ENCODE assay signal across 23 mouse cellular contexts in genomic region chr7:112192778-112193177, GRCm38 (mm10). TPM values are rescaled to one million over a fixed set of nuclear protein-coding genes. Genes with fewer than 3 reads are reported as not detected.
DNase-seq lines count a peak whose midpoint lies in the region; ATAC-seq and TF ChIP-seq lines count a peak whose summit lies in the region.
"Had no signal": no experiment of that assay in that cellular context is flagged by ENCODE, and none has a peak within 500 bp of the region (broad histone marks: within the 10 kb centered on the region; RNA-seq: fewer than 3 reads in every experiment).

No protein-coding gene starts in this region.

- H3K9ac ChIP-seq in liver, postnatal 0 days (replicated peaks): no peak overlapping the region
- H3K9ac ChIP-seq: embryonic facial prominence, embryonic 12.5 days; embryonic facial prominence, embryonic 15.5 days; forebrain, postnatal 0 days; heart, embryonic 13.5 days; hindbrain, embryonic 14.5 days had no signal

- intact Hi-C loops in left cerebral cortex, adult 2 months (cut with DNase I): no loop called here

- no peaks in the 10 kb centered on the region for H3K36me3 ChIP-seq in liver, postnatal 0 days (replicated peaks; ENCODE audit: insufficient read depth, low read length)
- H3K36me3 ChIP-seq: embryonic facial prominence, embryonic 12.5 days; embryonic facial prominence, embryonic 15.5 days; G1E; heart, embryonic 10.5 days; heart, embryonic 13.5 days had no signal

- no peak for TF ChIP-seq EP300 in liver, postnatal 0 days (IDR thresholded peaks at IDR 0.05; ENCODE audit: low read depth)

- DNase-seq in cerebellum, adult 9-11 months: peak; percentile 17
- no peak for DNase-seq in cerebellum, adult 11 months
- DNase-seq in left cerebral cortex, adult 2 months (ENCODE audit: extremely low spot score in 1 of 2, low spot score in 2 of 2): no peak
- DNase-seq in left cerebral cortex, adult 18-20 months (ENCODE audit: low spot score in 2 of 2): no peak
- peak; percentile 21 for DNase-seq in liver, postnatal 0 days
- DNase-seq in liver: no peak
- DNase-seq: adrenal gland, postnatal 36 days; B cell, adult 2 months; cerebellum, postnatal 14 days; forebrain, postnatal 0 days; heart, adult 2 months had no signal

- WGBS in liver, postnatal 0 days (ENCODE audit: insufficient replicate concordance): 68% methylated on average over 5 of the region's 5 CpGs

- no peak for TF ChIP-seq CTCF in left cerebral cortex, adult 2 months (IDR thresholded peaks at IDR 0.05)
- no peak for TF ChIP-seq CTCF in liver, postnatal 0 days (IDR thresholded peaks at IDR 0.05; ENCODE audit: low read depth)

- no peak overlapping the region for H3K4me3 ChIP-seq in left cerebral cortex, adult 2 months
- H3K4me3 ChIP-seq in liver, postnatal 0 days (ENCODE audit: low read depth, low read length): no peak overlapping the region
- H3K4me3 ChIP-seq: embryonic facial prominence, embryonic 12.5 days; embryonic facial prominence, embryonic 15.5 days; heart, adult 2 months; heart, embryonic 10.5 days; heart, embryonic 13.5 days had no signal

- peak overlapping the region; percentile 79 for H3K27ac ChIP-seq in left cerebral cortex, adult 2 months
- H3K27ac ChIP-seq in liver, postnatal 0 days (ENCODE audit: low read depth): no peak overlapping the region
- H3K27ac ChIP-seq: embryonic facial prominence, embryonic 12.5 days; embryonic facial prominence, embryonic 15.5 days; heart, adult 2 months; hindbrain, embryonic 14.5 days; hindbrain, postnatal 0 days had no signal

- ATAC-seq in liver, postnatal 0 days: peak; percentile 91
- ATAC-seq: forebrain, embryonic 14.5 days; inflammation-experienced regulatory T-cells, adult 6 months; Patski had no signal

- no peaks in the 10 kb centered on the region for H3K27me3 ChIP-seq in liver, postnatal 0 days (ENCODE audit: insufficient read depth, low read length)
- H3K27me3 ChIP-seq: embryonic facial prominence, embryonic 12.5 days; embryonic facial prominence, embryonic 15.5 days; heart, embryonic 13.5 days; Patski had no signal

- no peaks in the 10 kb centered on the region for H3K9me3 ChIP-seq in liver, postnatal 0 days (ENCODE audit: low read length)
- H3K9me3 ChIP-seq: embryonic facial prominence, embryonic 12.5 days; embryonic facial prominence, embryonic 15.5 days; heart, embryonic 10.5 days; heart, embryonic 13.5 days had no signal

- peaks cover 5% of the 10 kb centered on the region; the same call in 1 of the 2 replicates for H3K4me1 ChIP-seq in liver, postnatal 0 days (ENCODE audit: insufficient read depth)
- H3K4me1 ChIP-seq: embryonic facial prominence, embryonic 12.5 days had no signal

- no peak overlapping the region for H3K4me2 ChIP-seq in liver, postnatal 0 days (ENCODE audit: low read depth, low read length)
- H3K4me2 ChIP-seq: embryonic facial prominence, embryonic 12.5 days; embryonic facial prominence, embryonic 15.5 days; heart, embryonic 13.5 days; hindbrain, embryonic 14.5 days had no signal

RNA-seq across cellular contexts. Expression of gene Mical2, which starts 32.9 kb away (rescaled TPM):
- 100 to 1,000 TPM; 652 to 703 TPM for total RNA-seq in left cerebral cortex, adult 2 months (2021)
- 100 to 1,000 TPM; 503 to 562 TPM for total RNA-seq in left cerebral cortex, adult 18-20 months (2021)
- polyA plus RNA-seq in liver, postnatal 0 days (2015; fragmentation: Nextera tagmentation; extraction: Ambion mirVana): 2.1 and 2.7 TPM in 2 replicates
- total RNA-seq: CH12.LX had no signal
- polyA plus RNA-seq: G1E had no signal

RNA-seq across cellular contexts. Expression of gene Dkk3, which starts 33.9 kb away (rescaled TPM):
- total RNA-seq in left cerebral cortex, adult 2 months (2021): 100 to 1,000 TPM; 164 to 198 TPM
- 100 to 1,000 TPM; 209 to 215 TPM for total RNA-seq in left cerebral cortex, adult 18-20 months (2021)
- polyA plus RNA-seq in liver, postnatal 0 days (2015; fragmentation: Nextera tagmentation; extraction: Ambion mirVana): 1.2 and 1.7 TPM in 2 replicates
- total RNA-seq: granulocyte monocyte progenitor cell, adult 5-6 weeks had no signal
- polyA plus RNA-seq: G1E had no signal

Comparison
In these comparisons a context has a peak if more than half of its experiments do, and no peak if none do; other contexts are left out.
1. DNase-seq: peak in cerebellum, adult 9-11 months (single experiment) and liver, postnatal 0 days (single experiment); none in cerebellum, adult 11 months (single experiment), left cerebral cortex, adult 2 months (0 of 2), left cerebral cortex, adult 18-20 months (0 of 2) and liver (single experiment).